Mouse (Mus musculus) ES-E14 (cell line): Measurements from ENCODE around the gene Trim56.

Experiments
- HCFC1 ChIP-seq: IDR thresholded peaks from 2 replicates; pipeline ENCODE4 v1.6.1; 2012; ENCODE audit warnings: low read length, inconsistent platforms, borderline replicate concordance; ENCODE audit not compliant: insufficient read depth
- MAFK ChIP-seq: IDR thresholded peaks from 2 replicates; pipeline ENCODE4 v1.6.1; 2014; ENCODE audit warnings: mild to moderate bottlenecking, low read depth, low read length, inconsistent platforms; ENCODE audit not compliant: insufficient read depth

- TF ChIP-seq HCFC1 (no peak), MAFK (no peak)
These were observed 42.9 kb downstream of the Trim56 start for GRCm38 (mm10) chr5:137073141-137073540.
